Mouse (Mus musculus): ENCODE data around the gene Lrtm2.
"Not testable (repeated sequence)": the region's sequence is repeated elsewhere in the genome, so short reads cannot be mapped to it uniquely, and the experiment has no call there.

The Lrtm2 gene

DNA sequence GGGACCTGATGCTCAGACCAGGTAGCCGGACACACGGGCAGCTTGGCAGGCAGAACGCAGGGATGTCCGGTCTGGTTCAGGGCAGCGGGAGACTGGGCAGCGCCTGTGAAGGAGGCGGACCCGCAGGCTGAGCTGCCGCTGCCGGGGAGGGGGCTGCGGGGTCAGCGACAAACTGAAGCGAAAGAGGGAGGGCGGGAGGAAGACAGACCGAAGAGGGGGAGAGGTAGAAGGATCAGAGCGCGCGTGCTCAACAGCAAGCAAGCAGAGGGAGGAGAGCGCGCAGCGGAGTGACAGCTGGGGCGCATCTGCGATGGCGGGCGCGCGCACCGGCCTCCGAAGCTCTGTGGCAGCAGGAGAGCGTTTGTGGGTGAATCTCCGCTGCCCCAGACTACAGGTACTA lies at the start of gene Lrtm2:
Lrtm2 (minus strand) TSS at position 261 of the 400 bp plus-strand sequence.
- DNase-seq (ENCODE audit: low read depth): no peak

DNA sequence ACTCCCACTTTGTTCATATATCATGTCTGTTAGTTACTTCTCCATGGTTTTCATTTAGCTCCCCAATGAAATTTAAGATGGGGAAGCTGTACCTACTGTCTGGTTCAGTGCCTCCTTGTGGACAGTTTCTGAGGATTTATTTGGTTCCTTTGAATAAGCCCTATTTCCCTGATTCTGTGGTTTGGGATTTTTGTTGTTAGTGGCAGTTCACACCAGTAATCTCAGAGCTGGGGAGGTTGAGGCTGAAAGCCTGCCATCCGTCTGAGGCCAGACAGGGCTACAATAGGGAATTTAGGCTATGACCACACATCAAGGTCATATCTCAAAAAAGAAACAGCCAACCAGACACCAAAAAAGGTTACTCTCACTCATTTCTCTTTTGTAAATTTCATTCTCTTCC lies 48.1 kb upstream of the Lrtm2 start:
- DNase-seq (ENCODE audit: low read depth): no peak

DNA sequence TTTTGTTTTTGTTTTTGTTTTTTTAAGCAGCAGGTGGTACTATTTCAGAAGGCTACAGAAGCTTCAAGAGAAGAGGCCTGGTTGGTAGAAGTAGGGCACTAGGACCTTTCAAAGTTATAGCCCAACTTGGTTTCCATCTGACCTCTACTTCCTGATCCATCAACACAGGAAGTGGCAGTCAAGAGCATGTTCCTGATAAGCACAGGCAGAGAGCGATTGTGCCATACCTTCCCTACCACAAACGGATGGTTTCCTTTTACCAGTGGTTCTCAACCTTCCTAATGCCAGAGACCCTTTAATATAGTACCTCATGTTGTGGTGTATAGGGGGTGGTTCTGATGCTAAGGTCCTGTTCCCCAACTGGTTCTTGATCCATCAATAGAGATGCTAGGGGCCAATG lies 47.0 kb upstream of the Lrtm2 start:
- DNase-seq (ENCODE audit: low read depth): no peak

DNA sequence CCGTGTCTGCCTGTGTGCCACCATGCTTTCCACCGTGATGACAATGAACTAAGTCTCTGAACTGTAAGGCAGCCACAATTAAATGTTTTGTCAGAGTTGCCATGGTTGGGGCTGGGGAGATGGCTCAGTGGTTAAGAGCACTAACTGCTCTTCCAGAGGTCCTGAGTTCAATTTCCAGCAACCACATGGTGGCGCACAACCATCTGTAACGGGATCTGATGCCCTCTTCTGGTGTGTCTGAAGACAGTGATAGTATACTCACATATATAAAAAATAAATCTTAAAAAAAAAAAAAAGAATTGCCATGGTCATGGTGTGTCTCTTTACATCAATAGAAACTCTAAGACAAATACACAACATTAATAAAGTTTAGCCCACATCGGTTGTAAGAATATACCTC lies 44.5 kb upstream of the Lrtm2 start:
- DNase-seq (ENCODE audit: low read depth): no peak

DNA sequence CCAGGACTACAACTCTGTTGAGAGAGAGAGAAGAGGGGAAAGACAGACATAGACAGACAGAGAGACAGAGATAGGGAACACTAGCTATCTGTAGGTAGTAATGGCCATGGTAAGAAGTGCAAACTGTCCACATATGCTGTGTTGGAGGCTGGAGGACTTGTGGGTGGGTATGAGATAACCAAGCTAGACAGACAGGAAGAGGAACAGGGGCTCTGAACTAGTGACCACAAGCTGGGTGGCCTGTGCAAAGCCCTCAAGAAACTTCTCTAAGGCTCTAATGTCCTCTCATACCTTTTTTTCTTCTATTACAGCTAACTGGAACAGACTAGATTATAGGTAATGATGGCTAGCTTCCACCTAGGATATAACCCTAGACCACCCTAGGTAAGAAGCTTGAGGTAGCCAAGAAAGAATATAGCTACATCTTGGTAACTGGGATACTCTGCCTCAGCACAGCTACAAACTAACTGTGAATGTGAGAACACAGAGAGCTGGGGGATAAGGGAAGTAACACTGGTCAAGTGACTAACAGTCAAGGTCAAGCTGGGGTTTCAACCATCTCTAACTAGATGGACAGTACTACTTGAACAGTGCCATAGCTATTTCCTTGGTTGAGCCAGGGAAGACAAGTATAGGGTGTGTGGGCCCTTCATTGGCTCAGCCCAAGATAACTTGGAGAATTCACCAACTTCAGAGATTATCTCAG lies 42.6 kb upstream of the Lrtm2 start:
- no peak for DNase-seq (ENCODE audit: low read depth)

DNA sequence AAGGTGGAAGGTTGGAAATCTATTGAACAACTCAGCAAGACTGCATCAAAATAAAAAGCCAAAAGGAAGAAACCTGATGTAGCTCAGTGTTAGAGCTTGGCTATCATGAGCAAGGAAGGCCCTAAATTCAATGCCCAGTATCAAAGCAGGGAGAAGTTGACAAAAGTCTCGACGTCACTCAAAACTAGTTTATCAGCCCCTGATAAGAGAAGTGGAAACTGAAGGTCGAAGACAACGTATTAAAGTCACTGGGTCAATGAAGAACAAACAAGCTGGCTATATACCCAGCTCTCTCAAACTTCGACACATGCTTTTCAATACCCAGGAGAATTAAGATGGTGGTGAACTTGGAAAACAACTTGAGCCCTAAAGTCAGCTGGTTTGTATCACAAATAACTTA lies 41.7 kb upstream of the Lrtm2 start:
- DNase-seq (ENCODE audit: low read depth): no peak

- DNase-seq (ENCODE audit: low read depth): no peak
These were observed 41.1 kb upstream of the Lrtm2 start for GRCm38 (mm10) chr6:119371624-119372023.

DNA sequence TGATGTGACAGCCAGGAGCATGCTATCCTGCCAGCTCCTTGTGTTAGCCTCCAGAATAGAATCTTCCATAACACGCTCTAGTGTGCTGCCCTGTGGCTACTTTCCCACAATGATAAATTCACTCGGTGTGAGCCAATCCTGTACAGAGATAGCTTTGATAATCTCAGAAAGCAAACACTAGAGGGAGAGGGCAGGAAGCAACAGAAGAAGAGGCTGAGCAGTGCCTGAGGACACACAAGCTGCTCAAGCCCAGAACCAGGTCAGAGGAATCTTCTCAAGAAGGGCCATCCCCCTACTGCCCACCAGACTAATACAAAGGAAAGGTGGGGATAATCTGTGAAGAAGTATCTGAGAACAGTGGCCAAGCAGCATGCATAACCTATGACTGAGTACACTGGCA lies 36.8 kb upstream of the Lrtm2 start:
- DNase-seq (ENCODE audit: low read depth): no peak

DNA sequence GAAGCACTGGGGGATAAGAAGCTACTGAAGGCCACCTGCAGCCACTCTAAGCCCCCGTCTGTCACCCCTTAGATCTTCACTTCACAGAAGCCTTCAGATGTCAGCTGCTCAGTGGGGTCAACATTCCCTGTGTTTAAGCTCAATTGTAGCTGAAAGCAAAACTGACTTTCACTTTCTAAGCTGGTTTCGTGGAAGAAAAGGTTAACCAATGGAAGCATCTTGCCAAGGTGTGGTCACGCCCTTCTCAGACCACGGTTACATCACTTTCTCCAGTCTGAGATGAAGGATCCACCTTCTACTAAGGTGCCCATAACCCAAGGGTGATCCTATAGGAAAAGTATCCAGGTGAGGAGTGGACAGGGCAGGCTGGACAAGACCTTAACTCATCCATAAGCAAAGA lies 36.2 kb upstream of the Lrtm2 start:
- DNase-seq (ENCODE audit: low read depth): not testable (repeated sequence)

DNA sequence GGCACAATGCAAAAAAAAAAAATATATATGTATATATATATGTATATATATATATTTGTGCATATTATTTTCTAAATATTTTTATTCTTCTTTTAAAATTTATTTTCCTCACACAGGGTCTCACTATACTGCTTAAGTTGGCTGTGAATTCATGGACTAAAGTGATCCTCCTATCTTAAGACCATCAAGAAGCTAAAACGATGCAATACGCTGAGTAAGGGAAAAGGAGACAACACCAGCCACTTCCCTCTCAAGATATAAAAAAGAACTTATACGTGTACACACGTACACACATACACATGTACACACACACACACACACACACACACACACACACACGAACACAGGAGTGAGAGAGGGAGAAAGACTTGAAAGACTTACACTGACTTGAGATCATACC lies 33.0 kb upstream of the Lrtm2 start:
- no peak for DNase-seq (ENCODE audit: low read depth)

GRCm38 (mm10) chr6:119360925-119361702 lies 30.5 kb upstream of the Lrtm2 start:
- no peak for DNase-seq (ENCODE audit: low read depth)

- not testable (repeated sequence) for DNase-seq (ENCODE audit: low read depth)
These were observed 29.7 kb upstream of the Lrtm2 start for GRCm38 (mm10) chr6:119360250-119360649.

GRCm38 (mm10) chr6:119358020-119358571 lies 27.5 kb upstream of the Lrtm2 start:
- DNase-seq (ENCODE audit: low read depth): no peak

GRCm38 (mm10) chr6:119352501-119352900 lies 21.9 kb upstream of the Lrtm2 start:
- DNase-seq (ENCODE audit: low read depth): no peak

GRCm38 (mm10) chr6:119351656-119352055 lies 21.1 kb upstream of the Lrtm2 start:
- no peak for DNase-seq (ENCODE audit: low read depth)

DNA sequence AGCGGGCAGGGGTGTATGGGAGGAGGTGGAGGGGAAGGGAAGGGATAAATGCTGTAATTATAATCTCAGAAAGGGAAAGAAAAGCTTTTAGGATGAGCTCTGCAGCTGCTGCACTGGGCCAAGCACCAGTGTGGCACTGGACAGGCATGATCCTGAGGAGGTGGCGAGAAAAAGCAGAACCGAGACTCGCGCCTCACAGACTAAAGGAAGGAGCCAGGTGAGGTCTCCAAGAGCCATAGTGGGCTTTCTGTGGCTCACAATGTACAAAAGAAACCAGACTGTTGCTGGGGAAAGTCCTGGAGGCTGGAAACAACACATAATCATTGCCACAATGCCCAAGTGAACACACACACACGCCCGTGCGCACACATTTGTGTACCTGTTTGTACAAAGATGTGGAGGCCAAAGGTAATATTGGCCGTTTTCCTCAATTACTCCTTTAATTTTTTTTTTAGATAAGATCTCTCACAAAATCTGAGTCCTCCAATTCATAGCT lies 20.2 kb upstream of the Lrtm2 start:
- DNase-seq (ENCODE audit: low read depth): no peak

DNA sequence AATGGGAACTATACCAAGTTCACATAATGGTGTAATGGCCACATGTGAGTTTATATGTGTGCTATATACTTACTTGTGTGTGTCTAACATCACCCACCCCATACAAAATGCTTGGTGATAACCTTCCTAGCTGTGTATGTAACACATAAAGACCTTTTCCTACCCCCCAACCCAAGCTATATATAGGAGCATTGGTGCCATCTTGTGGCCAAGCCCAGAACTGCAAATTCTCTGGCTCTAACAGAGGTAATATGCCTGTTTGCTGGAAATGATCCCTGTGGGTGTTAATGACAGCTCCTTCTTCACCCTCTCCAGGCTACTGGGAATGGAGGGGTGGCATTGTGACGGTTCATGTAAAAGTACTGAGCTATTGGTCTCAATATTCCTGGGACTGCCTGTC lies 17.7 kb upstream of the Lrtm2 start:
- peak; percentile 43 for DNase-seq (ENCODE audit: low read depth)

- DNase-seq (ENCODE audit: low read depth): no peak
These were observed 17.2 kb upstream of the Lrtm2 start for GRCm38 (mm10) chr6:119347813-119348212.

DNA sequence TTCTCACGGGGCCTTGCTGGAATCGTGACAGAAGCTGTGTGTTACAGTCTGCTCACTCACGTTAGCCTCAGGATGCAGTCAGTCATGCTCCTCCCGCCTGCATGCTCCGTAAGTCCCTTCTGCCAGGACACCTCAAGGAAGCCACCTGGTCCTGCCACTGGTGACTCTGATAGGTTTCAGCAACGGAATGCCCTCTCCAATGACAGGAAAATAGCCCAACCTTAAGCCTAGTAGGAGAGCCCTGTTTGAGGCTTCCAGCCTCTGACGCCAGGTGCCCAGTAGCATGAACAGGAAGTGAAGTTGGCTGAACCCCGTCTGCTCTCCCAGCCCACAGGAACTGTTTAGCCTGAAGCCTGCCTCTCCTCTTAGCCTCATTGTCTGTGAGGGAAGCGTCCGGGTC lies 15.7 kb upstream of the Lrtm2 start:
- DNase-seq (ENCODE audit: low read depth): no peak

- no peak for DNase-seq (ENCODE audit: low read depth)
These were observed 10.8 kb upstream of the Lrtm2 start for GRCm38 (mm10) chr6:119341409-119341808.

- no peak for DNase-seq (ENCODE audit: low read depth)
These were observed 7.8 kb upstream of the Lrtm2 start for GRCm38 (mm10) chr6:119338121-119338912.

GRCm38 (mm10) chr6:119337287-119337686 lies 6.7 kb upstream of the Lrtm2 start:
- no peak for DNase-seq (ENCODE audit: low read depth)
